Mouse (Mus musculus) heart, adult 2 months (tissue): Measurements from ENCODE around the gene Shq1. TPM values are rescaled to one million over a fixed set of nuclear protein-coding genes. Genes with fewer than 3 reads are reported as not detected.

Experiments used
- DNase-seq, 2 experiments: peaks; one replicate each; pipeline ENCODE4 v3.0.0; 2021
- H3K27ac ChIP-seq: fragments of 200-600 bp; 2 replicates; pipeline ENCODE4 v1.8.1; 2022
- H3K27me3 ChIP-seq: fragments of 200-500 bp; 2 replicates; pipeline ENCODE4 v1.6.1; 2012; ENCODE audit warnings: mild to moderate bottlenecking, low read length, inconsistent platforms, mixed read lengths; ENCODE audit not compliant: control insufficient read depth, insufficient read depth
- H3K36me3 ChIP-seq: fragments of 200-500 bp; 2 replicates; pipeline ENCODE4 v1.6.1; 2012; ENCODE audit warnings: low read length, inconsistent platforms; ENCODE audit not compliant: control insufficient read depth, insufficient read depth
- H3K4me1 ChIP-seq: fragments of 200-500 bp; 2 replicates; pipeline ENCODE4 v1.6.1; 2011; ENCODE audit warnings: low read length; ENCODE audit not compliant: control insufficient read depth, insufficient read depth
- H3K4me3 ChIP-seq: fragments of 200-600 bp; 2 replicates; pipeline ENCODE4 v1.8.1; 2022
- H3K79me2 ChIP-seq: fragments of 200-500 bp; replicated peaks from 2 replicates; pipeline ENCODE4 v1.6.1; 2012; ENCODE audit warnings: mild to moderate bottlenecking, inconsistent platforms, low read length, moderate library complexity, mixed read lengths; ENCODE audit not compliant: control insufficient read depth, insufficient read depth
- H3K9ac ChIP-seq: fragments of 200-500 bp; 2 replicates; pipeline ENCODE4 v1.6.1; 2012; ENCODE audit warnings: low read depth, mild to moderate bottlenecking, control low read depth, inconsistent platforms, low read length, mixed read lengths
- CTCF ChIP-seq: fragments of 200-600 bp; IDR thresholded peaks from 2 replicates; pipeline ENCODE4 v1.8.1; 2022; ENCODE audit warnings: antibody characterized with exemption, mild to moderate bottlenecking, moderate library complexity
- EP300 ChIP-seq: fragments of 200-500 bp; IDR thresholded peaks from 2 replicates; pipeline ENCODE4 v1.6.1; 2011; ENCODE audit warnings: low read depth, low read length, control low read depth; ENCODE audit not compliant: insufficient read depth
- POLR2A ChIP-seq: fragments of 200-500 bp; IDR thresholded peaks from 2 replicates; pipeline ENCODE4 v1.6.1; 2011; ENCODE audit warnings: mild to moderate bottlenecking, low read depth, low read length, control low read depth; ENCODE audit not compliant: insufficient read depth
- WGBS: fragments of 180-500 bp; shearing (Covaris S2); methylation state at CpG from one replicate; pipeline ENCODE4 v1.1.7; 2018; 5-methylcytosine and 5-hydroxymethylcytosine counted together
- intact Hi-C: fragments of 180-260 bp; cut with DNase I; formaldehyde crosslinking; loops from one replicate; pipeline ENCODE4 v1.15.1; 2025
- polyA plus RNA-seq: library from polyadenylated mRNA; depleted of rRNA; stranded (reverse); fragments of >200 nt; gene quantifications from 2 replicates; pipeline ENCODE4 v1.2.3, GENCODE M21; 2012
- total RNA-seq, 2 experiments: library from RNA; stranded (reverse); gene quantifications; 2 replicates each; pipeline ENCODE4 v1.2.3; 2021

Gene Shq1
- total and polyA plus RNA-seq, 3 experiments, result 2.0 to 3.6 (median 3.3) TPM

DNA sequence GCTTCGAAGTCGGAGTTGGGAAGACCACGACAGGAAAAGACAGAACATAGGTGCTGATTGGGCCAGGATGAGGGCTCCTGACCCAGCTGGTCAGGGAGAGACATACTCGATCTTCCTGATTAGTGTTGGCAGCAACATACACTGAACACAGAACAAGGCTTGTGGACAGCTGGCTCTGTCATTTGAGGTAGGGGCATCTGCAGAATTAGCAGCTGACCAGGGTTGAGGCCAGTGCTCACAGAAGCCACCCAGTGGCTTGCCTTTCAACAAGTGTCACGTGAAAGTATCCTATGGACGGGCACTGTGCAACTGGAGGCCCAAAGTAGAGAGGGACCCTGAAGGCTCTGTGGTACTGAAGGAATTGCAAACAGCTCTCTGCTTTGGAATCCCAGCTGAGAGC lies 104.2 kb downstream of the Shq1 start:
- TF ChIP-seq POLR2A (no peak), CTCF (no peak), EP300 (no peak)
- H3K27me3 ChIP-seq, result peaks cover 2% of the 10 kb centered on the region; the same call in 1 of the 2 replicates
- H3K4me3 ChIP-seq, result no peak overlapping the region
- intact Hi-C loops, result no loop called here
- H3K27ac ChIP-seq, result no peak overlapping the region
- 82% methylated on average over 6 of the region's 6 CpGs for WGBS
- no peaks in the 10 kb centered on the region for H3K79me2 ChIP-seq
- no peak overlapping the region for H3K9ac ChIP-seq
- H3K4me1 ChIP-seq, result peaks cover 2% of the 10 kb centered on the region; the same call in 1 of the 2 replicates
- DNase-seq, result no peak
- H3K36me3 ChIP-seq, result no peaks in the 10 kb centered on the region

- Histone ChIP-seq H3K79me2 (no peaks in the 10 kb centered on the region), H3K27ac (no peak overlapping the region), H3K4me1 (peaks cover 2% of the 10 kb centered on the region; the same call in 1 of the 2 replicates), H3K36me3 (no peaks in the 10 kb centered on the region), H3K27me3 (peaks cover 2% of the 10 kb centered on the region; the same call in 1 of the 2 replicates), H3K4me3 (no peak overlapping the region), H3K9ac (no peak overlapping the region)
- no peak for DNase-seq
- intact Hi-C loops, result no loop called here
- no peak for TF ChIP-seq EP300
- no peak for TF ChIP-seq CTCF
- no peak for TF ChIP-seq POLR2A
- WGBS, result 78% methylated on average over 4 of the region's 4 CpGs
These were observed 106.4 kb downstream of the Shq1 start for GRCm38 (mm10) chr6:100564516-100564915.

DNA sequence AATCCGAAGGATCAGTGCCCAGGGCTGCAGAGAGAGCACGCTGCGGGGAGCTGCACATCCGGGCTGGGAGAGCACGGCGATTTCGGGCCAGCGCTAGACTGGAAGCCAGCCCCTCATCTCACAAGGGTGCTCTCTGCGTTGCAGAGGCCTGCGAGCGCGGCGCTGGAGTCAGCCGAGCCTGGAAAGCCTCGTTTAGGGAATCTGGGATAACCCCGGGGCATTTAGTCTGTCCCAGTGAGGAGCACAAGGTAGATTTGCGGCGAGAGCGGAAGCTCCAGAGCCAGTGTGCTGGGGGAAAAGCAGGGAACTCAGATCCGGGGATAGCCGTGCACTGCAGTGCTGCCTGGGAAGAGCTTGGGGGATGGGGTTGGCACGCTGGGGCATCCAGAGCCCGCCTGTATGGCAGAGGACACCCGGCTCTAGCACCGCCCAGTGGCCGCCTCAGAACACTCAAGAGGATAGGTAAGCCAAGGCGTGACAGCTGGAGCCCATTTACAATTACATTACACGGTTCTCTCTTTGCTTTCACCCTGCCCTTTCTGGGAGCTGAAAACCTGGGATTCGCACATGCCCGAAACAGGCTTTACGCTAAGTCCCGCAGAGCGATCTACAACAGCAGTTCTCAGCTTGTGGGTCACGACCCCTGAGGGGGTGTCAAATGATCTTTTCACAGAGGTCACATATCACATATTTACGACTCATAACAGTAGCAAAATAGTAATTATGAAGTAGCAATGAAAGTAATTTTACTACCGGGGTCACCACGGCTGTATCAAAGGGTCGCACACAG lies 107.2 kb downstream of the Shq1 start:
- WGBS, result 13% methylated on average over 38 of the region's 38 CpGs
- TF ChIP-seq POLR2A (no peak), EP300 (no peak), CTCF (peak; percentile 74)
- Histone ChIP-seq H3K9ac (peak overlapping the region; percentile 29), H3K27me3 (peaks cover 2% of the 10 kb centered on the region; the same call in 1 of the 2 replicates), H3K36me3 (no peaks in the 10 kb centered on the region), H3K4me1 (peaks cover 2% of the 10 kb centered on the region; the same call in 1 of the 2 replicates), H3K4me3 (peak overlapping the region; percentile 60), H3K27ac (no peak overlapping the region), H3K79me2 (no peaks in the 10 kb centered on the region)
- DNase-seq, result peak; percentile 64 to 69
- intact Hi-C loops, result no loop called here

DNA sequence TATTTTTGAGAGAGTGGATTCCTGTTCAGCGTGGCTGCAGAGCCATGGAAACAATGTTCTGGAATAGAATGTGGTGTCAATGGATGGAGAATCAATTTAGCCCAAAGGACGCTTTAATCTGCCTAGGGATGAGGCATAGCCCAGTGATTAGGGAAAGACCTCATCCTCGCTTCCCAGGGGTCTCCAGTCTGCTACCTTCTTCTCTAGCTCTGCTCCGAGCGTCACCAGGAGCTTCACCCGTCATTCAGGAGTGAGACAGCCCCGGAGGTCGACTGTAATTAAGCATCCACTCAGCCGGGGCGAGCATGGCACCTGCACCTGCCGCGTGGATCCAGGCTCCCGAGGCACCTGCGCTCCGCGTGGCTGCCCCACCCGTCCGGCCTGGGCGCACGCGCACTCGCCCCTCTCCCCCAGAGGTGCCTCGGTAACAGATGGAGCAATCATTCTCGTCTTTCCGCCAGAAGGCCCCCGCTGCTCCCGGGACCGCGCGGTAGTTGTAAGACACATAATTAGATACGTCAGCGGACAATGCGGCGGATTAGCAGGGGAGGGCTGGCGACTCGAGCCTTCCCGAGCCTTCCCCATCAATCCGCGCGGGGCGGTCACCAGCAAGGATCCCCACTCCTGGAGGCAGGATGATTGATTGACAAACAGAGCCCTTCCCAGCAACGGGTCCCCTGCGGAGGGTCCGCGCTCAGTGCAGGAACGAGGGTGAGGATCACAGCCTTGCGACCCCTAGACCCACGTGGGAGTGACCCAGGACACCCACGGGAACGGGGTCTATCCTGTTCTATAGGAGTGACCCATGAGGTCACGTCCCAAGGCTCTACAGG lies 108.0 kb downstream of the Shq1 start:
- 4% methylated on average over 51 of the region's 51 CpGs for WGBS
- peak in 1 of 2 experiments; percentile 18 for DNase-seq
- peak overlapping the region; percentile 60 for H3K4me3 ChIP-seq
- H3K9ac ChIP-seq, result peak overlapping the region; percentile 29; the same call in 1 of the 2 replicates
- H3K27me3 ChIP-seq, result peaks cover 2% of the 10 kb centered on the region; the same call in 1 of the 2 replicates
- intact Hi-C loops, result no loop called here
- TF ChIP-seq CTCF (no peak), EP300 (no peak), POLR2A (no peak)
- H3K4me1 ChIP-seq, result peaks cover 2% of the 10 kb centered on the region; the same call in 1 of the 2 replicates
- no peak overlapping the region for H3K27ac ChIP-seq
- no peaks in the 10 kb centered on the region for H3K79me2 ChIP-seq
- no peaks in the 10 kb centered on the region for H3K36me3 ChIP-seq

- no peak overlapping the region for H3K27ac ChIP-seq
- intact Hi-C loops, result no loop called here
- no peaks in the 10 kb centered on the region for H3K4me1 ChIP-seq
- H3K9ac ChIP-seq, result no peak overlapping the region
- WGBS, result 52% methylated on average over 8 of the region's 8 CpGs
- H3K27me3 ChIP-seq, result peaks cover 2% of the 10 kb centered on the region; the same call in 1 of the 2 replicates
- DNase-seq, result no peak
- no peaks in the 10 kb centered on the region for H3K36me3 ChIP-seq
- TF ChIP-seq POLR2A, result no peak
- no peak for TF ChIP-seq EP300
- H3K79me2 ChIP-seq, result no peaks in the 10 kb centered on the region
- H3K4me3 ChIP-seq, result no peak overlapping the region
These were observed 112.9 kb downstream of the Shq1 start for GRCm38 (mm10) chr6:100558057-100558456.
